Mouse (Mus musculus): Measurements from ENCODE around the gene Igbp1b.

The Igbp1b gene

DNA sequence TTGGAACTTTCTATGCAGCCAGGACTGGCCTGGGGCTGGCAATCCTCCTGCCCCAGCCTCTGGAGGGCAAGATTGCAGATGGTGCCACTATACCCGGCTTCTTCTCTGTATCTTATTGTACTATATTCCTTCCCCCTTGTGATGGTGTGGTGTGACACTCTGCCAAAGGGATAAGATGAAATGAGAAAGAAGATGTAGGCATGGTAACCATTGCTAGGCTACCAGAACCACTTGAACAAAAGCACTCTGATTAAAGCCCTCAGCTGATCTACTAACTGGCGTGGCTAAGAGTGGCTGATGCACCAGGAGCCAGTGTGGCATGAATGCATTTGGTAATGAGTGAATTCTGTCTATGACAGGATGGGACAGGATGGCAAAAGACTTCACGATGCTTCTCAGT lies at the start of gene Igbp1b:
Gene Igbp1b (minus strand): TSS at position 29 of the 400 bp plus-strand sequence.
- DNase-seq: no peak

DNA sequence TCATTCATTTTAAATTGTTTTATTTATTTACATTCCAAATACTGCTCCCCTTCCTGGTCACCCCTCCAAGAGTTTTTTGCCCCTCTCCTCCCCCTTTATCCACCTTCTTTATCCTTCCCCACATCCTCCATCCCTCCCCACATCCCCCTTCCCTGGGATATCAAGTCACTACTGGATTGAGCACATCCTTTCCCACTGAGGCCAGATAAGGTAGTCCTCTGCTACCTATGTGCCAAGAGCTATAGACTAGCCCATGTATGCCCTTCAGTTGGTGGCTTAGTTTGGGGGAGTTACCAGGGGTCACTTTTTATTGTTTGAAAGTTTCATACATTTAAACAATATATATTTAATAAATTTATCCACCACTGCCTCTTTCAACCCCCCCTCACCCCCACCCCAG lies 24.6 kb upstream of the Igbp1b start:
- no peak for DNase-seq

GRCm38 (mm10) chr6:138672704-138673141 lies 14.4 kb upstream of the Igbp1b start:
- no peak for DNase-seq

DNA sequence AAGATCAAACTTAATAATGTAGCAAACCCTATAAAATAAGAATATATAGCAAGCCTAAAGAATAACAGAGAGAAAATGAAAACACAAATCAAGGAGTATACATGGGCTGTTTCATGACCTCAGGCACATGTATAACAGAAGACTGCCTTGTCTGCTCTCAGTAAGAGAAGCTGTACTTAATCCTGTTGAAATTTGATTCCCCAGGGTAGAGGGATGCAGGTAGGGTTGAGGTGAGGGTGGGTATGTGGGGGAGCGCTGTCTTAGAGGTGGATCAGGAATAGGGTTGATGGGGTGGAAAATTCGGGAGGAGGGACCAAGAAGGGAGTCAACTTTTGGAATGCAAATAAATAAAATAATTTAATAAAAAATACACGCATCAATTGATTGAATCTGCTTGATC lies 7.1 kb upstream of the Igbp1b start:
- DNase-seq: no peak

- DNase-seq: no peak
These were observed 12.7 kb downstream of the Igbp1b start for GRCm38 (mm10) chr6:138645604-138646003.

GRCm38 (mm10) chr6:138639351-138639750 lies 19.0 kb downstream of the Igbp1b start:
- no peak for DNase-seq

GRCm38 (mm10) chr6:138620786-138621185 lies 37.6 kb downstream of the Igbp1b start:
- no peak for DNase-seq

GRCm38 (mm10) chr6:138618396-138618795 lies 39.9 kb downstream of the Igbp1b start:
- no peak for DNase-seq
